Mouse (Mus musculus): ENCODE measurements around the gene D2hgdh. TPM values are rescaled to one million over a fixed set of nuclear protein-coding genes. Genes with fewer than 3 reads are reported as not detected.

D2hgdh gene
- polyA plus RNA-seq (2014; fragmentation: Nextera tagmentation; extraction: Ambion mirVana): 11.5 and 12.5 TPM in 2 replicates

DNA sequence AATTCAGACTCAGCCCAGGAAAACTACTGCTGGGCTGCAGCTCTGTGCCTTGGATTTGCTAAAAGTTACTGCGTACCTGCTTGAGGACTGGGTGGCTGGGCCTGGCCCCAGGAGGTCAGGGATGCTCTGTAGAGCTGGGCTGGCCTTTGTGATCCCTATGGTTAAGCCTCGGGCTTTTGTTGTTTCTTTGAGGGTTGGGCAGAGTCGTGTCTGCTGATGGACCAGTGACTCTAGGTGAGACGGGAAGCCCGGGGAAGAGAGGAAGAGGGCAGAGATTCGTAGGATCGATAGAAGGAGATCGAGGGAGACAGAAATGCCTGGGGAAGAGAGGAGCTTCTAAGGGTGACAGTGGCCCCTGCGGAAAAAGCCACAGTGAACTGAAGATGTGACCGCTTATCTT is at the start of gene D2hgdh:
D2hgdh (plus strand) TSS at position 301 of the 400 bp plus-strand sequence.
- no peaks in the 10 kb centered on the region for H3K9me3 ChIP-seq (ENCODE audit: control insufficient read depth, low read length)
- H3K9ac ChIP-seq (ENCODE audit: low read length): peak within 1 kb of the TSS; percentile 66
- ATAC-seq (replicated peaks; ENCODE audit: low FRiP score): peak; percentile 6
- no peaks in the 10 kb centered on the region; the same call in none of the 2 replicates for H3K36me3 ChIP-seq (ENCODE audit: control insufficient read depth, insufficient read depth, low read length)
- no peak for DNase-seq (ENCODE audit: low spot score)
- no peaks in the 10 kb centered on the region; the same call in 1 of the 2 replicates for H3K4me1 ChIP-seq (replicated peaks; ENCODE audit: control insufficient read depth, insufficient read depth, low read length)
- WGBS: 4% methylated on average over 10 of the region's 10 CpGs
- H3K27ac ChIP-seq (ENCODE audit: low read depth, low read length): peak within 1 kb of the TSS; percentile 72
- H3K4me2 ChIP-seq (ENCODE audit: low read depth, low read length, severe bottlenecking): peak within 1 kb of the TSS; percentile 78
- no peaks in the 10 kb centered on the region for H3K27me3 ChIP-seq (ENCODE audit: control insufficient read depth, insufficient read depth, low read length)
- H3K4me3 ChIP-seq (ENCODE audit: low read depth, low read length): peak within 1 kb of the TSS; percentile 47

DNA sequence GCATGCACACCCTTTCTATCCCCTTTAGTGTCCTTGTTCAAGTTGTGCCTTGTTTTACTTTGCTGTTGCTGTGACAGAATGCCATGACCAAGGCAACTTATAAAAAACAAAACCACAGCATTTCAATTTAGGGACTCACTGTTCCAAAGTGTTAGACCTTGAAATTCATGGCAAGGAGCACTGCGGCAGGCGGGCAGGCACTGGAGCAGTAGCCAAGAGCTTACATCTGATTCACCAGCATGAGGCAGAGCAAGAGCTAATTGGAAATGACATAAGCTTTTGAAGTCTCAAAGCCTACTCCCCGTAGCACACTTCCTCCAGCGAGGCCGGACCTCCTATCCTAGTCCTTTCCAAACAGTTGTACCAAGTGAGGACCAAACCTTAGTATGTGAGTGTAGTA is 48.0 kb upstream of the D2hgdh start:
- H3K9ac ChIP-seq (ENCODE audit: low read length): no peak overlapping the region
- no peak for ATAC-seq (replicated peaks; ENCODE audit: low FRiP score)
- no peaks in the 10 kb centered on the region for H3K4me1 ChIP-seq (replicated peaks; ENCODE audit: control insufficient read depth, insufficient read depth, low read length)
- no peak overlapping the region for H3K4me2 ChIP-seq (ENCODE audit: low read depth, low read length, severe bottlenecking)
- no peaks in the 10 kb centered on the region for H3K9me3 ChIP-seq (ENCODE audit: control insufficient read depth, low read length)
- no peaks in the 10 kb centered on the region for H3K27me3 ChIP-seq (ENCODE audit: control insufficient read depth, insufficient read depth, low read length)
- no peak for DNase-seq (ENCODE audit: low spot score)
- peaks cover 24% of the 10 kb centered on the region for H3K36me3 ChIP-seq (ENCODE audit: control insufficient read depth, insufficient read depth, low read length)
- H3K4me3 ChIP-seq (ENCODE audit: low read depth, low read length): no peak overlapping the region
- H3K27ac ChIP-seq (ENCODE audit: low read depth, low read length): no peak overlapping the region
- 92% methylated on average over 5 of the region's 5 CpGs for WGBS

- H3K27me3 ChIP-seq (ENCODE audit: control insufficient read depth, insufficient read depth, low read length): no peaks in the 10 kb centered on the region
- H3K4me2 ChIP-seq (ENCODE audit: low read depth, low read length, severe bottlenecking): no peak overlapping the region
- DNase-seq (ENCODE audit: low spot score) (no peak), ATAC-seq (replicated peaks; ENCODE audit: low FRiP score) (no peak)
- H3K4me3 ChIP-seq (ENCODE audit: low read depth, low read length): no peak overlapping the region
- WGBS: 82% methylated on average over 2 of the region's 2 CpGs
- H3K9ac ChIP-seq (ENCODE audit: low read length): no peak overlapping the region
- no peak overlapping the region for H3K27ac ChIP-seq (ENCODE audit: low read depth, low read length)
- H3K36me3 ChIP-seq (ENCODE audit: control insufficient read depth, insufficient read depth, low read length): peaks cover 20% of the 10 kb centered on the region; the same call in 1 of the 2 replicates
- no peaks in the 10 kb centered on the region for H3K9me3 ChIP-seq (ENCODE audit: control insufficient read depth, low read length)
- no peaks in the 10 kb centered on the region for H3K4me1 ChIP-seq (replicated peaks; ENCODE audit: control insufficient read depth, insufficient read depth, low read length)
Measured at GRCm38 (mm10) chr1:93786912-93787311, 37.8 kb upstream of the D2hgdh start.

DNA sequence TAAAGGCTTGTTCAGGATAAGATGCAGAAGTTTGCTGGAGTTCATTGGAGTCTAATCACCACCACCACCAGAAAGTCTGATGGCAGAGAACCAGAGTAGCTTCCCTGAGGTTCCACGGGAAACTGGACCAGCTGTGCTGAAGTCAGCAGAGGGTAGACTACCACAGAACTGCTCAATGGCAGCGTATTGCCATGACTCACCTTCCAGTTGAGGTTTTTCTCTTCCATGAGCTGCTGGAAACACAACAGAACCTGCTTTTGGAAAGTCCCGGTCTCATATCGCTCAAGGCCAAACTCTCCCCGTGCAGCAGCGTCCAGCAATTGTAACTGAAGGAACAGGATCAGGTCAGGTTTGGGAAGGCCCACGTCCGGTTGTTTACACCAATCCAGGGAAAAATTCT is 30.2 kb upstream of the D2hgdh start:
- no peak overlapping the region for H3K9ac ChIP-seq (ENCODE audit: low read length)
- ATAC-seq (replicated peaks; ENCODE audit: low FRiP score): no peak
- no peak for DNase-seq (ENCODE audit: low spot score)
- peaks cover 35% of the 10 kb centered on the region for H3K36me3 ChIP-seq (ENCODE audit: control insufficient read depth, insufficient read depth, low read length)
- H3K4me1 ChIP-seq (replicated peaks; ENCODE audit: control insufficient read depth, insufficient read depth, low read length): no peaks in the 10 kb centered on the region
- no peaks in the 10 kb centered on the region for H3K27me3 ChIP-seq (ENCODE audit: control insufficient read depth, insufficient read depth, low read length)
- WGBS: 94% methylated on average over 8 of the region's 8 CpGs
- no peak overlapping the region for H3K4me3 ChIP-seq (ENCODE audit: low read depth, low read length)
- H3K4me2 ChIP-seq (ENCODE audit: low read depth, low read length, severe bottlenecking): no peak overlapping the region
- no peak overlapping the region for H3K27ac ChIP-seq (ENCODE audit: low read depth, low read length)
- no peaks in the 10 kb centered on the region for H3K9me3 ChIP-seq (ENCODE audit: control insufficient read depth, low read length)

GRCm38 (mm10) chr1:93795886-93796285 is 28.8 kb upstream of the D2hgdh start:
- Histone ChIP-seq H3K27me3 (ENCODE audit: control insufficient read depth, insufficient read depth, low read length) (no peaks in the 10 kb centered on the region), H3K4me2 (ENCODE audit: low read depth, low read length, severe bottlenecking) (no peak overlapping the region), H3K4me1 (replicated peaks; ENCODE audit: control insufficient read depth, insufficient read depth, low read length) (peaks cover 1% of the 10 kb centered on the region; the same call in 1 of the 2 replicates), H3K4me3 (ENCODE audit: low read depth, low read length) (no peak overlapping the region), H3K36me3 (ENCODE audit: control insufficient read depth, insufficient read depth, low read length) (peaks cover 35% of the 10 kb centered on the region), H3K9me3 (ENCODE audit: control insufficient read depth, low read length) (no peaks in the 10 kb centered on the region), H3K27ac (ENCODE audit: low read depth, low read length) (no peak overlapping the region), H3K9ac (ENCODE audit: low read length) (no peak overlapping the region)
- ATAC-seq (replicated peaks; ENCODE audit: low FRiP score) (no peak), DNase-seq (ENCODE audit: low spot score) (no peak)
- WGBS: 92% methylated on average over 8 of the region's 8 CpGs

DNA sequence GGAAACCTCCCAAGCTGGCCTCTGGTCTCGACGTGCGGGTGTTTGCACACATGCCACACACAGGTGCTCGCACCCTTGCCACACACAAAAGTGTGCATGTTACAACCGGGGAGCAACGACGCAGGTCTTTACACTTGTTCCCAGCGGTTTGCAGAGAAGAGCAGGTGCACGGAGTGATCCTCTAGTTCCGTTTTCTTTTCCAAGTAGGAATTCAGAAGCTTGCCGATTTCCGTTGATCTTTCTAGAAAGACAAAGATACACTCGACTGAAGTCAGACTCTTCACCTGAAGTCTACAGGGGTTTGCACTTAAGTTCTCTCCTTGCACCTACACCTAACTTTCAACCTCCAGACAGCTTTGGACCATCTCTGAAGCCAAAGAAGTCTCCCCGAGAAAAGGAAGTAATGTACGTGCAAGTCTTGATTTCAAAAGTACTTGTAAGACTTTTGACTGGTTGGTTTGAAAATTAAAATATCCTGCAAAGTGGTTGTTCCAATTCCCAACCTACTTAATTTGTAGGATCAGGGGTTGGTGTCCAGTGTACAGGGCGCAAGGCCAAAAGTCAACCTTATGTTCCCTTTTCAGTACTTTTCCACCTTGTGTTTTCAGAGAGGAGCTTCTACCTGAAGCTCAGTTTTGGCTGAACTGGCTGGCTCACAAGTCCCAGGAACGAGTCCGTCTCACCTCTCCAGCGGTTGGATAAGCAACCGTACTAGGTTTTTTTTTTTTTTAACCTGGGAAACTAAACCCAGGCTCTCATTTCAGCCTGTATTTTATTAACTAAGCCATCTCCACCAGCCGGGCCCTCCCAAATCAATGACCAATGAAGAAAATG is 23.8 kb upstream of the D2hgdh start:
- peak overlapping the region; percentile 65 for H3K4me3 ChIP-seq (ENCODE audit: low read depth, low read length)
- peak overlapping the region; percentile 72; the same call in 1 of the 2 replicates for H3K27ac ChIP-seq (ENCODE audit: low read depth, low read length)
- H3K9ac ChIP-seq (ENCODE audit: low read length): peak overlapping the region; percentile 83
- H3K27me3 ChIP-seq (ENCODE audit: control insufficient read depth, insufficient read depth, low read length): no peaks in the 10 kb centered on the region
- peak overlapping the region; percentile 73 for H3K4me2 ChIP-seq (ENCODE audit: low read depth, low read length, severe bottlenecking)
- WGBS: 77% methylated on average over 21 of the region's 21 CpGs
- no peaks in the 10 kb centered on the region for H3K9me3 ChIP-seq (ENCODE audit: control insufficient read depth, low read length)
- DNase-seq (ENCODE audit: low spot score) (no peak), ATAC-seq (replicated peaks; ENCODE audit: low FRiP score) (no peak)
- peaks cover 3% of the 10 kb centered on the region; the same call in 1 of the 2 replicates for H3K36me3 ChIP-seq (ENCODE audit: control insufficient read depth, insufficient read depth, low read length)
- peaks cover 12% of the 10 kb centered on the region for H3K4me1 ChIP-seq (replicated peaks; ENCODE audit: control insufficient read depth, insufficient read depth, low read length)

DNA sequence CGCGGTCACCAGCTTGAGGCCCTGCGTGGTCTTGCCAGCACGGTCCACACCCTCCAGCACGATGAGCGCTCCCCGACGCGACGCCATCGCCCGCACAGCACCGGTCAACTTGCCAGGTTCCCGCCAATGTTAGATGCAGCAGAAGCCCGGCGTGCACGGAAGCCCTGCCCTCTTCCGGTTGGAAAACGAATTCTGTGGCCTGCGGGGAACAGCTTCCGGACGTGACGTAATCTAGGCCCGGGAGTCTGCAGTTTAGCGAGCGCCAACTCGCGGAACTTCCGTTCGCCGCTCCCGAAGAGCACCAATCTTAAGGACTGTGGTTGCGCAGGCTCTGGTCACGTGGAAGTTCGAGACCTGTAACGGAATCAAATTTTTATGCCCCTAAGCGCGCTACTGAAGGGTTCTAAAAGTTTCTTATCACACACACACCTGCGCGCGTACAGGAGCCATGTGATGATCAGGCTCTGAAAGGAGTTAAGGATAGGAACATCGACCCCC is 22.9 kb upstream of the D2hgdh start, which contains the start of gene Dtymk:
Dtymk (minus strand) TSS at position 194 of the 498 bp plus-strand sequence.
- Histone ChIP-seq H3K9me3 (ENCODE audit: control insufficient read depth, low read length) (no peaks in the 10 kb centered on the region), H3K27me3 (ENCODE audit: control insufficient read depth, insufficient read depth, low read length) (no peaks in the 10 kb centered on the region), H3K36me3 (ENCODE audit: control insufficient read depth, insufficient read depth, low read length) (peaks cover 6% of the 10 kb centered on the region; the same call in 1 of the 2 replicates), H3K4me1 (replicated peaks; ENCODE audit: control insufficient read depth, insufficient read depth, low read length) (peaks cover 12% of the 10 kb centered on the region), H3K27ac (ENCODE audit: low read depth, low read length) (peak within 1 kb of the TSS; percentile 72), H3K9ac (ENCODE audit: low read length) (peak within 1 kb of the TSS; percentile 83), H3K4me3 (ENCODE audit: low read depth, low read length) (peak within 1 kb of the TSS; percentile 65), H3K4me2 (ENCODE audit: low read depth, low read length, severe bottlenecking) (peak within 1 kb of the TSS; percentile 73)
- under 1% methylated on average over 42 of the region's 42 CpGs for WGBS
- DNase-seq (ENCODE audit: low spot score): peak; percentile 94
- ATAC-seq (replicated peaks; ENCODE audit: low FRiP score): peak; percentile 58

DNA sequence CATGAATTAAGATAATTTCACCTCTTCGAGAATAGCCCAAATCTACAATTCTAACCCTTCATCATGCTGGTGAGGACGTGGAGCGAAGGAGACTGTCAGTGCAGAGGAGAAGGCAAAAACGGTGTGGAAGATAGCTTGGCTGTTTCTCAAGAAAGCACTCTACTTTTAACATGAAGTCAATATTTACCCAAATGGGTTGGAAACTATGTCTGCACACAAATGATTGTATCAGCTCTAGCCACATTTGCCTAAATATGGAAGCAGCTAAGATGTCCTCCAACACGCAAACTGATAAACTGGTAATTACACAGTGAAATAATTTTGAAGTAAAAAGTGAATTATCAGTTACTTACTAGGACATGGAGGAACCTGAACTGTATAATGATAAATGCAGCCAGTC is 21.9 kb upstream of the D2hgdh start:
- 89% methylated on average over 5 of the region's 5 CpGs for WGBS
- no peak for DNase-seq (ENCODE audit: low spot score)
- H3K27ac ChIP-seq (ENCODE audit: low read depth, low read length): no peak overlapping the region
- no peak for ATAC-seq (replicated peaks; ENCODE audit: low FRiP score)
- H3K27me3 ChIP-seq (ENCODE audit: control insufficient read depth, insufficient read depth, low read length): no peaks in the 10 kb centered on the region
- H3K9me3 ChIP-seq (ENCODE audit: control insufficient read depth, low read length): no peaks in the 10 kb centered on the region
- peak overlapping the region; percentile 65; the same call in 1 of the 2 replicates for H3K4me2 ChIP-seq (ENCODE audit: low read depth, low read length, severe bottlenecking)
- peaks cover 6% of the 10 kb centered on the region; the same call in 1 of the 2 replicates for H3K36me3 ChIP-seq (ENCODE audit: control insufficient read depth, insufficient read depth, low read length)
- no peak overlapping the region; the same call in 1 of the 2 replicates for H3K4me3 ChIP-seq (ENCODE audit: low read depth, low read length)
- H3K4me1 ChIP-seq (replicated peaks; ENCODE audit: control insufficient read depth, insufficient read depth, low read length): peaks cover 12% of the 10 kb centered on the region
- no peak overlapping the region for H3K9ac ChIP-seq (ENCODE audit: low read length)
